Mouse (Mus musculus) small intestine, adult 2 months (tissue): ENCODE data around the gene Tspan11. TPM values are rescaled to one million over a fixed set of nuclear protein-coding genes. Genes with fewer than 3 reads are reported as not detected.

ENCODE experiments used
- H3K27ac ChIP-seq: fragments of 200-500 bp; 2 replicates; pipeline ENCODE4 v1.5.1; 2012; ENCODE audit warnings: low read depth, low read length, control low read depth, inconsistent platforms; ENCODE audit not compliant: insufficient read depth
- H3K27me3 ChIP-seq: fragments of 200-500 bp; 2 replicates; pipeline ENCODE4 v1.6.1; 2012; ENCODE audit warnings: mild to moderate bottlenecking, moderate library complexity, low read length, inconsistent platforms; ENCODE audit not compliant: control insufficient read depth, insufficient read depth
- H3K36me3 ChIP-seq: fragments of 200-500 bp; 2 replicates; pipeline ENCODE4 v1.6.1; 2012; ENCODE audit warnings: mild to moderate bottlenecking, low read length, control low read depth, inconsistent platforms; ENCODE audit not compliant: control insufficient read depth, insufficient read depth
- H3K4me1 ChIP-seq: fragments of 200-500 bp; 2 replicates; pipeline ENCODE4 v1.6.1; 2012; ENCODE audit warnings: low read length, inconsistent platforms, mixed read lengths; ENCODE audit not compliant: control insufficient read depth, insufficient read depth, insufficient read length
- H3K4me3 ChIP-seq: fragments of 200-500 bp; 2 replicates; pipeline ENCODE4 v1.5.1; 2012; ENCODE audit warnings: low read depth, mild to moderate bottlenecking, control low read depth, inconsistent platforms, low read length, moderate library complexity
- CTCF ChIP-seq: fragments of 200-500 bp; IDR thresholded peaks from 2 replicates; pipeline ENCODE4 v1.5.1; 2012; ENCODE audit warnings: low read depth, mild to moderate bottlenecking, control low read depth, inconsistent platforms, low read length, moderate library complexity, mixed read lengths; ENCODE audit not compliant: insufficient replicate concordance, insufficient read length; ENCODE audit errors: extremely low read depth
- POLR2A ChIP-seq: fragments of 200-500 bp; IDR thresholded peaks from 2 replicates; pipeline ENCODE4 v1.6.1; 2012; ENCODE audit warnings: low read depth, mild to moderate bottlenecking, control low read depth, inconsistent platforms, low read length, moderate library complexity
- WGBS: fragments of 180-500 bp; shearing (Covaris S2); methylation state at CpG from one replicate; pipeline ENCODE4 v1.1.7; 2018; 5-methylcytosine and 5-hydroxymethylcytosine counted together
- polyA plus RNA-seq: library from polyadenylated mRNA; depleted of rRNA; stranded (reverse); fragments of >200 nt; gene quantifications from 2 replicates; pipeline ENCODE4 v1.2.3, GENCODE M21; 2012

Gene Tspan11
- polyA plus RNA-seq, 1 experiment: 0.37 TPM

GRCm38 (mm10) chr6:127877026-127877425 is 10.4 kb upstream of the Tspan11 start:
- Histone ChIP-seq H3K4me1 (no peaks in the 10 kb centered on the region), H3K27ac (no peak overlapping the region), H3K27me3 (no peaks in the 10 kb centered on the region), H3K36me3 (no peaks in the 10 kb centered on the region), H3K4me3 (no peak overlapping the region)
- WGBS: 73% methylated on average over 12 of the region's 12 CpGs
- no peak for TF ChIP-seq POLR2A
- TF ChIP-seq CTCF: no peak

- TF ChIP-seq POLR2A: no peak
- peak; percentile 42; the same call in 1 of the 2 replicates for TF ChIP-seq CTCF
- H3K4me3 ChIP-seq: no peak overlapping the region
- WGBS: 90% methylated on average over 6 of the region's 6 CpGs
- H3K36me3 ChIP-seq: no peaks in the 10 kb centered on the region
- H3K4me1 ChIP-seq: no peaks in the 10 kb centered on the region
- no peaks in the 10 kb centered on the region for H3K27me3 ChIP-seq
- no peak overlapping the region for H3K27ac ChIP-seq
Observed at GRCm38 (mm10) chr6:127879472-127879871, 7.9 kb upstream of the Tspan11 start.

- Histone ChIP-seq H3K27me3 (peaks cover 13% of the 10 kb centered on the region), H3K4me1 (0 out of 2 replicates have a peak, but pooled peaks cover 2% of the 10 kb centered on the region), H3K36me3 (no peaks in the 10 kb centered on the region), H3K4me3 (no peak overlapping the region), H3K27ac (no peak overlapping the region)
- 14% methylated on average over 7 of the region's 7 CpGs for WGBS
- TF ChIP-seq POLR2A (no peak), CTCF (no peak)
Observed at GRCm38 (mm10) chr6:127886916-127887315, 473 bp upstream of the Tspan11 start.

- Histone ChIP-seq H3K4me1 (0 out of 2 replicates have a peak, but pooled peaks cover 2% of the 10 kb centered on the region), H3K27me3 (peaks cover 13% of the 10 kb centered on the region), H3K4me3 (no peak overlapping the region), H3K27ac (no peak overlapping the region), H3K36me3 (no peaks in the 10 kb centered on the region)
- 78% methylated on average over 3 of the region's 3 CpGs for WGBS
- no peak for TF ChIP-seq CTCF
Observed at GRCm38 (mm10) chr6:127888581-127888980, 1.2 kb downstream of the Tspan11 start.

GRCm38 (mm10) chr6:127893611-127894010 is 6.2 kb downstream of the Tspan11 start:
- no peak overlapping the region for H3K27ac ChIP-seq
- TF ChIP-seq POLR2A: no peak
- TF ChIP-seq CTCF: no peak
- H3K4me1 ChIP-seq: no peaks in the 10 kb centered on the region
- no peak overlapping the region for H3K4me3 ChIP-seq
- no peaks in the 10 kb centered on the region for H3K36me3 ChIP-seq
- H3K27me3 ChIP-seq: no peaks in the 10 kb centered on the region
- 43% methylated on average over 6 of the region's 6 CpGs for WGBS

GRCm38 (mm10) chr6:127894999-127895398 is 7.6 kb downstream of the Tspan11 start:
- 34% methylated on average over 6 of the region's 6 CpGs for WGBS
- Histone ChIP-seq H3K27ac (no peak overlapping the region), H3K4me3 (no peak overlapping the region), H3K36me3 (no peaks in the 10 kb centered on the region), H3K27me3 (no peaks in the 10 kb centered on the region), H3K4me1 (no peaks in the 10 kb centered on the region)
- TF ChIP-seq POLR2A (no peak), CTCF (no peak)

GRCm38 (mm10) chr6:127896425-127896824 is 9.0 kb downstream of the Tspan11 start:
- Histone ChIP-seq H3K27me3 (no peaks in the 10 kb centered on the region), H3K27ac (no peak overlapping the region), H3K4me3 (no peak overlapping the region), H3K36me3 (no peaks in the 10 kb centered on the region), H3K4me1 (no peaks in the 10 kb centered on the region)
- 77% methylated on average over 3 of the region's 3 CpGs for WGBS
- TF ChIP-seq CTCF (no peak), POLR2A (no peak)

GRCm38 (mm10) chr6:127897342-127897741 is 10.0 kb downstream of the Tspan11 start:
- Histone ChIP-seq H3K36me3 (no peaks in the 10 kb centered on the region), H3K4me3 (no peak overlapping the region), H3K27ac (no peak overlapping the region), H3K4me1 (no peaks in the 10 kb centered on the region), H3K27me3 (no peaks in the 10 kb centered on the region)
- 93% methylated on average over 3 of the region's 3 CpGs for WGBS
- TF ChIP-seq POLR2A (no peak), CTCF (no peak)

- TF ChIP-seq POLR2A (no peak), CTCF (no peak)
- H3K4me1 ChIP-seq: no peaks in the 10 kb centered on the region
- no peak overlapping the region for H3K4me3 ChIP-seq
- no peak overlapping the region for H3K27ac ChIP-seq
- H3K36me3 ChIP-seq: no peaks in the 10 kb centered on the region
- no peaks in the 10 kb centered on the region for H3K27me3 ChIP-seq
- WGBS: 75% methylated on average over 6 of the region's 6 CpGs
Observed at GRCm38 (mm10) chr6:127900062-127900461, 12.7 kb downstream of the Tspan11 start.
